Mouse (Mus musculus) T-helper 2 cell (primary cell): ENCODE data around the gene Ctnna3.

Experiments used
- in situ Hi-C: fragments of 300-600 bp; cut with MboI, MseI; formaldehyde crosslinking; loops from one replicate; pipeline ENCODE4 v1.15.1; 2025; ENCODE audit warnings: high pct_unique_total_duplicates

Ctnna3 gene

DNA sequence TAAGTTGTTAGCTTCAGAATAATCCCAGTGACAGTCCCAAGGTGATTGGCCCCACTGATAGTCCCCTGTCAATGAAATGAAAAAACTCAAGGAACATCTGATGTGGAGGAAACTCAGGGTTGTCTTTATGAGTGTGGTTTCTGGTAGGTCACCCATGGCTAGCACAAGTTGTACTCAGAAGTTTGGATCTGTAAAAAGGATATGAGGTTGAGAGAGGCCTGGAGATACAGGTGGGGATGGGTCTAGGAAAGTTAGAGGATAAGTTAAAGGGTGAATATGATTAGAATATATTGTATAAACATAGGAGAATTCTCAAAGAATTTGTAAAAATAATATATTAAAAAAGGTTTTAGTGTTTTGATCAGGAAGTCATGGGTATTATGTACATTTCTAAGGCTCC, 497.4 kb downstream of the Ctnna3 start, which contains the start of gene Gm10118:
TSS of gene Gm10118 (minus strand) at position 101 of the 400 bp plus-strand sequence.
- in situ Hi-C loops, result no loop called here

DNA sequence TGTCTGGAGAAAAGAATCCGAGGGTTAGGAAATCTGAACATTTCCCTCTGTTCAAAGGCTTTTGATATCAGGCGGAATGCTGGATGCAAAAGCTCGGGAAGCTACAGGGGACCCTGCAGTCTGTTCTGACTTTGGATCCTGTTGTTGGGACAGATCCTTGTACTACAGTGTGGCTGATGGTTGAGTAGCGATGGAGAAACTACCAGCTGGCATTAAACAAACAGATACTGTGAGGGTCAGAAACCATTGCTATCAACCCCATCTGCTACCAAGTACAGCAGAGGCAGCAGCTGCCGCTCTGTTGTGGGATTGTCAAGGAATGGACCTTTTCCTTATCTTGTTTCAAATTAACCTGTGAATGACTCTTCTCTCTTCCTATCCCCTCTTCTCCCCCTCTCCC, 504.0 kb downstream of the Ctnna3 start:
- in situ Hi-C loops, result no loop called here

DNA sequence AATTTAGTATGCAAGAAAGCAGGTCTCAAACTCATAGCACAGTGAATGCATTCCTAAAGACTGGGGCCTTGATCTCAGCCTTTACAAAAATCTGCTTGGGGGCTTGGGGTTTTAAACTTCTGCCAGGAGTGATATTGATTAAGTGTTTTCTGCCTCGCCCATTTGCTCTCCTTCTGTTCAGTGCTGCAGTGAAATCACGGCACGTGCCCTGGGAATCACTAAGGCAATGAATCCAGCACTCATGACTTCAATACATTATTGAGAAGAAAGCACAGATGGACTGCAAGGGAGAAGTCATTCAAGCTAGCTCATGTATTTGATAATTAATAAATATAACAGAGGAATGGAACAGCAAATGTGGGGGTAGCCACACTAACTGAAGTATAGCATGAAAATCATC, 515.6 kb downstream of the Ctnna3 start:
- in situ Hi-C loops, result no loop called here

DNA sequence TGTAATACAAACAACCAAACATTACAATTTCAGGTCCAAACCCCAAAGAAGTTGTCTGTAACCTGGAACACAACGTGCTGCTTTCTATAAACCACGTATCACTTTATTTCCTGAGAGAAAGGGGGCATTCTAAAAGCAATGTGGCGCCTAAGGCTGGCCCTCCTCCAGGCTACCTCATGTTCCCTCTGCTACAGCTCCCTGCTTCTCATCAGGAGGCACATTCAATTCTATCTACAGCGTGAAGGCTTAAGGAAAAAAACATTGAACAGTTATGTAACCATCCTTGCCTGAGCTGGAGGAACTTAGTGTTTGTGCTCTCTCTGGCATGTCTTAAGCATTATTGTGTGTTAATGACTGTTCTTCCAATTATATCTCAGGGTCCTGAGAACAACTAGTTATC, 517.4 kb downstream of the Ctnna3 start:
- in situ Hi-C loops, result no loop called here

DNA sequence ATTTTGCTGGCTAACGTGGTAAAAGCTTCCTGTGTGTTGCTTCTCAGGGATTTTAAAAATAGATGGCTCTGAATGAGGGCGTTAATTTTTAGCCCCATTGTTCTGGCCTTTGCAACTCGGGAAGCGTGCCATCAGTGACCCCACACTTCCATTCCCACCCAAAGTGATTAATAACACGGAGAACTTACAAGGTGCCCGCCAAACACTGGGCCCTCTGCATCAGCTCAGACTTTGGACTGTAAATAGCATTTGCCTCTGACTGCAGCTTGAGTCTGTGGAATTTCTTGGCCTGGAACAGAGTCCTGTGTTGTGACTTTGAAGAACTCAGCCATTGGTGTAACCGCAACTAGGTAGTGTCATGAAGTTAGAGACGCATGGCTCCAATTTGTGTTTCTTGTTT, 521.0 kb downstream of the Ctnna3 start:
- in situ Hi-C loops, result no loop called here

DNA sequence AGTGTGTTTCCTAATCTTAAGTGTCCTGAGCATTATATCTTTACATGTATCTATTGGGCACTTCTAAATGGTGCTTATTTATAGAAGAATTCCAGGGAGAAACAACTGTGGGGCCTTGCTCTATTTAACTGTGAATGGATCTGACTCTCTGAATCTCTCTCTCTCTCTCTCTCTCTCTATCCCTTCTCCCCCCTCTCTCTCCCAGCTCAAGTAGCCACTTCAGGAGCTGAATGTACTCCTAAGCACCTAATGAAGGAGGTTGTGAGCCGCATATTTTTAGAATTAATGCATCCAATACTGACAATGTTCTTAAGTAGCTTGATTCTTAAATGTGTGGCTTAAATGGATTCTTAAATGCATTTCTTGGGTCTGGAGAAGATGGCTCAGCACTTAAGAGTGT, 521.6 kb downstream of the Ctnna3 start:
- in situ Hi-C loops, result no loop called here

DNA sequence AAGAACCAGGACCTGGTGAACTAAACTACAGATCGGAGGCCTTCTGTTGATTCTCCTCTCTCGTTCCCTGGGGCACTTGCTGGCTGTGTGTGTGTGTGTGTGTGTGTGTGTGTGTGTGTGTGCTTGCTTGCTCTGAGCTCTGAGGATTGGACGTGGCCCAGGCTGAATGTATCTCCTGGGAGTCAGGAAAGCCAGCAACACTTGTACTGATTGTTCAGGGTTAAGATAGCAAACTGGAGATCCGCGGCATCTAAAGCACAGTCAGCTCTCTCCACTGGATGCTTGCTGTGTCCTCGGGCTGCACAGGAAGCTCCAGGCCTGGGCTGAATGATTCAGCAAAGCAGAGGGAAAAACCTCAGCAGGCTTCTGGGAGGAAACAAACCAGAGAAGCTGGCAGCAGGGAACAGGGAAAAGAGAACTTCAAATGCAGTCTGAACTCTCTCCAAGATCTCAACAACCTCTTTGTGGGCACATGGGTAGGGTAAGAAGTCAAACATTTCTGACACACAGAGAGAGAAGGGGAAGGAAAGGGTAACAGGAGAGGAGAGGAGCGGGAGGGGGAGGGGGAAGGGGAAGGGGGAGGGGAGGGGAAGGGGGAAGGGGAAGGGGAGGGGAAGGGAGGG, 524.5 kb downstream of the Ctnna3 start:
- in situ Hi-C loops, result no loop called here

DNA sequence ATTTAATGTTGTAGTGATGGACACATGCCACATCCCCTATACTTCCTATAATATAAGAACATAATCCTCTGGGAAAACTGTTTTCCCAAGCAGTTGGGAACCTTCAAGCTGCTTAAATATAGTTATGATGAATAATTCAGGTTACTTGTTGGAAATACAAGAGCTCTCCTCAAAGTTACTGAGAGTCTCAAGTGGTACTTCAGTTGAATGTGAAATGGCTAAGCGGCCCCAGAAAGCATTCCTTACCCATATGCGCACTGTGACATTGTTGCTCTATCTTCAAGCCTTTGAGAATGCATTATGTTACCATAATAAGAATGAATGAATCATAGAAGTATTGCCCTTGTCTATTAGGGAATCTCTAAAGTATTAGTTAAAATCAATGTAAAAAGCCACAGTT, 542.4 kb downstream of the Ctnna3 start:
- in situ Hi-C loops, result no loop called here

DNA sequence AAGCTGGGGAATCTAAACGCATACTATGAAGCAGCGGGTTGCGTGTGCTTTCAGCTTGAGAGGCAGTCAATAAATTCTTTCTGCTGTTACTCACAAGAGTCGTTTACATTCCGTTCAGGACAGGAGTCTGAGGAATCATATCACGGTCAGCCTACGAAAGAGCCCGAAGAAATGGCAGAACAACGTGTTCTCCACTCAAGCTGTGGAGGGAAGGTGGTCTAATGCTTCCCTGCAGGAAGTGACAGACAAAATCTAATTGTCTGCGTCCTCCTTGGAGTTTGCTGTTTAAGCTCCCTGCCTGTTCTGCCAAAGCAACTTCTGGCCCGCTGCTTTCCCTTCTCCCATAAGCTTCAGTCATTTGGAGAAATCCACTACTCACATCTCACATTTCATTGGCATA, 548.2 kb downstream of the Ctnna3 start:
- in situ Hi-C loops, result no loop called here

DNA sequence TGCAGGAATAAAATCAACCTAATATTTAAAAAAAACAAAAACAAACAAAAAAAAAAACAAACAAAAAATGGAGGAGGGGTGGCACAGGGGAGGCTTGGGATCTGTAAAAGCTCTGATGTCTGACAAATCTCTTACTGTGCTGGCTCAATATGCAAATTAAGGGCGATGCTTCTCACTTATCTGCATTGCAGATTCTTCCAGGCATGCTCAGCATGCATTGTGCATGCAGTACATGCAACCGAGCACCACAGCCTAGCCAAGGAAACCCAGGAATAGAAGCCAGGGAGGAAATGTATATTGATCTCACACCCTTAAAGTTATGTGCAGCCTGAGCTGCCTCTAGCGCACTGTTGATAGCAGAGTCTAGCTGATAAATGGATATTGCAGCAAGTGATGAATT, 548.6 kb downstream of the Ctnna3 start:
- in situ Hi-C loops, result no loop called here

DNA sequence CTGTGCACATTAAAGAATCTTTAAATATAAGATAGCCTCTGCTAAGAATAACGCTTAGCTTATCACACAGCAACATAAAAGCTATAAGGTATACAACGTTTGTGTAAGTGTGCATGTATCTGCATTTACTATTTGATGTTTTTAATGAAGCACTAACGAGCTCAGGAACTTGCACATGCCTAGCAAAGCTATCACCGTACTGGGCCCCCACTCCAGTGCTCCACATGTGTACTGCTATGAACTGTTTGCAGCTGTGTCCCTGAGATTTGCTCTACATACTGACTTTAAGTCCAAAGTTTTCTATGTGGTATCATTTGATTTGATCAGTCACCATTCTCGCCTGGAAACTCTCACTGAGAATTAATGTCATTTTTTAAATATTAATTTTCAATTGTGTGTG, 549.1 kb downstream of the Ctnna3 start:
- in situ Hi-C loops, result no loop called here

DNA sequence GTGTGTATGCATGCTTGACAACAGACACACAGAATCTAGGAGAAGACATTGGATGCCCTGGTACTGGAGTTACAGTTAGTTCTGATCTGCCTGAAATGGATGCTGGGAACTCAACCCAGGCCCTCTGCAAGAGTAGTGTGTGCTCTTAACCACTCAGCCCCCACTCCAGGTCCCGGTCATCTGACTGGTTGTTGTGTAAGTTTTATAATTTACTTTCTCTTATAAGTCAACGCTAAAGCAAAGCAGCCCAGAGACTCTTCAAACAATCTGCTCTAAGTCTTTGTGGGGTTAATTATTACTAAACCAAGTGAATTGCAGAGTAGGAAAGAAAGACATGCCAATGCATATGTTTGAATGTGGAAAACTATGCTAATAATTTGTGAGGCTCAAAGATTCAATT, 549.5 kb downstream of the Ctnna3 start:
- in situ Hi-C loops, result no loop called here

DNA sequence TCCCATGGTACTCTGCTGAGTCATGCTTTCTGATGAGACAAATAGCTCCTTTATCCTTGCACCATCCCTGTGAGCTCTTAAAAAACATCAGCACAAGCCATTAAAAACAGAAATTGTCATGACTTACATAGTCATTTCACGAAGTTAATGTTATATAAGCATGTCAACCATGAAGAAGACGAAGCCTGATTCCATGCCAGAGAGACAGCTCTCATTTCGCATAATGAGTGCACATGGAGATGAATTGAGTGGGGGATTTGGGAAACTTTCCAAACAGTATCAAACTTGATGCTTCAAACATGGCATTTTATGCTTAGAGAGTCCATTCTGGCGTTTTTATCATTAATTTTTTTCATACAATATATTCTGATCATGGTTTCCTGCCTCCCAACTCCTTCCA, 555.7 kb downstream of the Ctnna3 start:
- in situ Hi-C loops, result no loop called here

DNA sequence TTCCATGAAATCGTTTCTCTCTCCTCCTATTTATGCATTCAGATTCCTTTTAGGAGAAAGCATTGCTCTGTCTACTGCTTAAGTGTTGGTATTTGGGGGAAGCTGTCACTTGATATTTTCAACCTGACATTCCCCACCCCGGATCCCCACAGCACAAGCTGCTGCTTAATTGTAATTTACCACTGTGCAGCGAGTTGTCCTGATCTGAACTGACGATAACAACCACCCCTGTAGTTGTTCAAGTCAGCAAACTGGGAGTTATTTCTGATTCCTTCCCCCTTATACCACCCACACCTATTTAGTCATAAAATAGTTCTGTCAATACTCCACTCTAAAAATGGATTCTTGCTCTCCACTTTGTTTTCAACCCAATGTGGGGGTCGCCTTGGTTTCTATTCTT, 564.4 kb downstream of the Ctnna3 start:
- in situ Hi-C loops, result no loop called here

DNA sequence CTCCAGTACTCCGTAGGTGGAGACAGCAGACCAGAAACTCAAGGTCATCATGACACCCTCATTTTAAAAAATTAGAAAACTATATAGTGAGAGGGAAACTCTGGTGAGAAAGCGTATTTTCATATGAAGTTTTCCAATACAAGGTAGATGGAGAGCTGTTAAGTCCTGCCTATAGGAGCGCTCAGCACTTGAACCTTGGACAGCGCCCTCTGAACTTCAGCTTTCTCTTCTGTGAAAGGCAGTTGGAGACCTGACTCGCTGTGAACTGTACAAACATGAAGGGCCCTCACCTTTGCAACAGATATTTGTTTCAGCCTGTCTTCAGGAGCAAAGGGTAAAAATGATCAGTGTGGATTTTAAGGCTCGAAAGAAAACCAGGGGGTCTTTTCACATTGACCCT, 571.6 kb downstream of the Ctnna3 start:
- in situ Hi-C loops, result no loop called here

DNA sequence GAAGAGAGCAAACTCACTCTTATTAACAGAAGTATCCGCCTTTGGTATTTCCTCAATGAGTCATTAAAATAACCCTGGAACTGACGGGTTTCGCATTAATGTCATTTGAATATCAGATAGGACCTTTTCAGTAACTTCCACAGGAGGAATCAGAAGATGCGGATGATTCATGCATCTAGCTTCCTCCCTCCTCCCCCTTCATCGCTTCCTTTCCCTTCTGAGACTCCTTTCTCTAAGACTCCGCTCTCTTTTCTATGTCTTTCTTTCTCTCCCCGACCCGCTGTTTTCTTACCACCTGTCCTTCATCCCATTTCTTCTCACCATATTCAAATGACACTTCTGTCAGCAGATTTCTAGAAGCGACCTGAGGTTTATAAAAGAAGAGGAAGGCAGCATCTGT, 572.1 kb downstream of the Ctnna3 start:
- in situ Hi-C loops, result no loop called here

DNA sequence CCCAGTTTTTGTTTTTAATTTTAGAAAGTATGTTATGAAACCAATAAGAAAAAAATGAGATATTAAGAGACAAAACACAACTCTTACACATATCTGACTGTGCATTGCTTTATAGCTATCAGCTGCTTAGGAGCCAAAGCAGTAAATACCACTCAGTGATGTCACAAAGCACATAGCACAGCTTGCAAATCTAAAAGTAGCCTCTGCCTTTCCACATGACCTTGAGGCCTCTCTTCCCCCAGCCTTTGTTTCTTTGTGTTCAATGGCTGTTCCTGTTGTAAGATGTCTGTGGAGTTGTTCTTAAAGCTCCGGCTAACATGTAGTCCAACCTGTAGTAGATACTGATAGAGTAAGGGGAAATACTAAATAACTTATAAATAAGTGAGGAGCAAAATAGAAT, 590.4 kb downstream of the Ctnna3 start:
- in situ Hi-C loops, result no loop called here

DNA sequence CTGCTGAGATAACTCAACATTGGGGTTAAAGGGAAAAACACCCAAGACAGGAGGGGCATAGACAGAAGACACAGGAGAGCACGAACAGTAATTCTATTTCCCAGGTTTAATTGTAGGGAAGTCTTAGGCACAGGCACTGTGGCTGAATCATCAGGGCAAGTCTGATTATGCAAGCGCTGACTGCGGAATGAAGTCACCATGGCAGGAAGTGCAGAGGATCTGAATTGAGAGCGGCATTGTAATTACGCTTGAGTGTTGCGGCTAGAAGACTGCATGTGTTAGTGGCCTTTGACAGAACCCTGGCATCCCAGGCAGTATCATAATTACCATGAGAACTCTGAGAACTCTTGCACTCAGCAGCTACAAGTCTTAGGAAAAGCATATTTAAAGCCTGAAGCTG, 593.4 kb downstream of the Ctnna3 start:
- in situ Hi-C loops, result no loop called here

DNA sequence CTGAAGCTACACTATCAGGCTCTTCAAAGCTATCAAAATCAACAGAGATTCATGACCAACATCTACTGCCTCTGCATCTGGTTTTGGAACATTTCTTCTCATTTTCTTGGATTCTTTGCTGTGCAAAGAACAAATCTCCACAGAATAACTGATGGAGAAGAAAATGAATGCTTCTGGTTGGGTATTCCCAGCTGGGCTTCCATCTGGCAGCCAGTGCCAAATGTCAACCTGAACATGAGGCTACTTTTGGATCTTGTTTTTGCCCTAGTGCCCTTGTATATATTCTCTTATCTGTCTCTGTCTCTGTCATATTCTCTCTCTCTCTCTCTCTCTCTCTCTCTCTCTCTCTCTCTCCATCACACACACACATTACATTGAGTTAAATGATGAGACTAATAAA, 601.0 kb downstream of the Ctnna3 start:
- in situ Hi-C loops, result loop anchor here (25.0 kb wide), 1 partner anchor 1994 kb away; no protein-coding TSS in a partner anchor

DNA sequence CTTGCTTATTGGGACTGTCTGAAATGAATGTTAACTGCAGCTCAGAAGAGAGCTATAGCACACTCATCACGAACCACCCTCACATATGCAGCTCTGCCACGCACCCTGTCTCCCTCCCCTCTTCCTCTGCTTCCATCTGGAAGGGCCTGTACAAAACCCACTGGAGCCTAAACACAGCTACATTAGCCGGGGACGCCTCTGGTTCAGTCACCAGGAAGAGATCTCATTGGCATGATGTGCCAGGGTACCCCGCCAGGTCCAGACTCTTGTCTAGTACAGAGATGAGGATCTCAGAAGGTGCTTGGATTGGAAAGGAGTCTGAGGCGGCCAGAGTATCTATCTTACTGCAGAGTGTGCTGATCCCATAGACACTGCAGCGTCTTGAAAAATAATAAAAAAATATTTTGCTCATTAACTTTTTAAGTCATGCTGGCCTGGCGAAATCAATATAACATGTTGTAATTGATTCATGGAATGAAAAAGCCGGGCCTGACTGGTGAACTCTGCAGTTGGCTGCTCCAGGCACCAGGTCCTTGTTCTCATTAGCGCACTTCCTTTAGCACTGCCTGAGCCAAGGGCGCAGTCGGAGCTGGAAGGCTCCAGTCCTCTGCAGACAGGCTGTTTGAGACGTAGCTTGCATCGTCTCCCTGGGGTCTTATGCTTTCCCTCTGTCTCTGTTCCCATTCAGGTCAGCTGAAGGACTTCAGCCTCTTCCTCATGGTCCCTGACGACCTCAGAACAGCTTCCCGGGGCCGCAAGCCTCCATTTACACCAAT, 610.0 kb downstream of the Ctnna3 start:
- in situ Hi-C loops, result loop anchor here (25.0 kb wide), 1 partner anchor 2003 kb away; no protein-coding TSS in a partner anchor

DNA sequence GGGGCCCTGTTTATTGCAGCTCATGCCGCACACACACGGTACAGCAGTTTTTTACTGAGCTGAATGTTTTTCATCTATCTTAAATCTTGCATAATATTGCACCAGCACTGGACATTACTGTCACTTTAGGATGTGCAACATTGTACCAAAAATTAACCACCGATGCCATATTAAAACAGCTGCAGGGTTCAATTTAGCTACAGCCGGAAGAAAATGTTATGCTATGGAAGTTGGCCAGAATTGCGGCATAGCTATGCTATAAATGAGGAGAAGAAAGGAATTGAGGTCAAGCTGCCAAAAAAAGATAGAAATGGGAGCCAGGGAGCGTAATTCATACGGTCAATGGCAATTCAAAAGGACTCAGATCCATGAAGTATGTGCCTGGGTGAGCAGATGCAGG, 611.3 kb downstream of the Ctnna3 start:
- in situ Hi-C loops, result loop anchor here (25.0 kb wide), 1 partner anchor 2004 kb away; no protein-coding TSS in a partner anchor

DNA sequence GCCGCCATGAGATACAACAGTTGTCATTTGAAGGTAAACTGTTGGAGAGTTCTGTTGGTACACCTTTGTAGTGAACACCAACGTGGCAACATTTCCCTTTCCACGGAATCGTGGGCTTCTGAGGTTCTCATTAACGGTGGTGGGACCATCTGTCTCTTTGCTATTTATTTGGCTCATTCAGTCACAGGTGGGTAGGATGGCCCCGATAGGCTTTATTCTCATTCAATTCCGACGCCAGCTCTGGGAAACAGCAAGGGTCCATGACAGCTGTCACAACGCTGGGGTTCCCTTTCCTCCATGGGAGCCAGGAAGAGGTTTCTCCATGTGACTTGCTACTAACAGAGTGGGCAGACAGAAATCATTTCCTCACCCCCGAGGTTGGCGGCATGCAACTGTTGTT, 612.0 kb downstream of the Ctnna3 start:
- in situ Hi-C loops, result loop anchor here (25.0 kb wide), 1 partner anchor 2005 kb away; no protein-coding TSS in a partner anchor

DNA sequence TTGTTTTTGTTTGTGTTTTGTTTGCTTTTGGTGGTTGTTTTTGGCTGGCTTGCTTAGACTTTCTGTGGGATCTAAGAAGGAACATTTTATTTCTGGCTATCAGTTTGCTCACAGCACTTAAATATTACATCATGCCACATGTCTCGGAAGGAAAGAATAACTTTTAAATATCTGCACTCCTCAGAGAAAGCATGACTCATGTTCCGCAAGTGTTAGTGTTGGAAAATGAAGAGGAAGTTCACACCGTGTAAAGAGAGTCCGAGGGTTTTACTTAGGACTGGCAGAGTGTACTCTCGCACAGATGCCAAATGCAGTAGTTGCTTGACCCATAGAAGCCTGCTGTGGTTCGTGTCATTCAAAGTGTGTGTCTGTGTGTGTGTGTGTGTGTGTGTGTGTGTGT, 619.3 kb downstream of the Ctnna3 start:
- in situ Hi-C loops, result loop anchor here (25.0 kb wide), 1 partner anchor 2012 kb away; no protein-coding TSS in a partner anchor
